Mouse (Mus musculus) megakaryocyte progenitor cell, adult 5-6 weeks (primary cell): Measurements from ENCODE around the gene Golt1a. TPM values are rescaled to one million over a fixed set of nuclear protein-coding genes. Genes with fewer than 3 reads are reported as not detected.
A peak's percentile ranks its signal among the peaks of the same experiment; 100 is the strongest.

Experiments used
- ATAC-seq: replicated peaks from 2 replicates; pipeline ENCODE4 v1.8.0; 2016; ENCODE audit warnings: mild to moderate bottlenecking, moderate TSS enrichment, inconsistent platforms; ENCODE audit not compliant: poor library complexity
- total RNA-seq, 2 experiments: library from RNA; stranded (forward) in 1 of 2; stranded (reverse) in 1 of 2; fragments of 157-497, 149-512 nt in 1 of 2; fragments of 200-1000 nt in 1 of 2; gene quantifications; 2 replicates each; pipeline versions ENCODE4 v1.2.3 to v1.2.4; 2015 to 2017

Gene Golt1a
- total RNA-seq, 2 experiments from 2014 or later: not detected

DNA sequence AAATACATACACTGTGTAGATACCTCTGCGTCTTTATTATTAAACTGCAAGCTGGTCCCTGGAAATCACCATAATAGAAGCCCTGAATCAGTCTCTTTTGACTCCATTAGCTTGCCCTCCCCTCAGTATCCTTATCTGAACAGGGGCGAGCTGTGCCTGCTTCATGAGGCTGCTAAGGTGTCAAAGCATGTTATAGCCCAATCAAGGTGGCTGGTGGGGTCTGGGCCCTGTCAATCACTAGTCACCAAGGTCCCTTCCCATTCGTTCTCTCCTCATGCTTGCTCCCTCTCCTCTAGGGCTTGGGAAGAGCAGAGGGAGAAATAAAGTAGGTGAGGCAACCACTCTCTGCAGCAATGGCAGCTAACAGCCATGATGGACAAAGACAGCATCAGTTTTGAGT lies 37.6 kb downstream of the Golt1a start:
- ATAC-seq: no peak

- ATAC-seq: peak; percentile 93
Measured at GRCm38 (mm10) chr1:133347693-133348520, 38.3 kb downstream of the Golt1a start.

- ATAC-seq: no peak
Measured at GRCm38 (mm10) chr1:133350210-133350609, 40.6 kb downstream of the Golt1a start, which contains the start of gene Ren1. TSS of gene Ren1 (plus strand) at chr1:133350510.

GRCm38 (mm10) chr1:133351762-133352161 lies 42.2 kb downstream of the Golt1a start:
- ATAC-seq: no peak

GRCm38 (mm10) chr1:133353371-133353809 lies 43.8 kb downstream of the Golt1a start:
- ATAC-seq: peak; percentile 93

- ATAC-seq: no peak
Measured at GRCm38 (mm10) chr1:133355469-133355868, 45.9 kb downstream of the Golt1a start.

GRCm38 (mm10) chr1:133355912-133356311 lies 46.3 kb downstream of the Golt1a start:
- ATAC-seq: no peak

DNA sequence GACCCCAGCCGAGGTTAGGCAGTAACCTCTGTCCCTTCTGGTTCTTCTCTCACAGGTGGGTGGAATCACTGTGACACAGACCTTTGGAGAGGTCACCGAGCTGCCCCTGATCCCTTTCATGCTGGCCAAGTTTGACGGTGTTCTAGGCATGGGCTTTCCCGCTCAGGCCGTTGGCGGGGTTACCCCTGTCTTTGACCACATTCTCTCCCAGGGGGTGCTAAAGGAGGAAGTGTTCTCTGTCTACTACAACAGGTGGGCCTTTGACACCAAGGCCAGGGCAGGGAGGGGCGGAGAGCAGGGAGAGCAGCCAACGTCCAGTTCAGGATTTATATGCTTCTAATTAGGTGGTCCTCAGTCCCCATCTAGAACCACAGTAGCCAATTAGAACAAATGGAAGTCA lies 46.7 kb downstream of the Golt1a start:
- no peak for ATAC-seq

- no peak for ATAC-seq
Measured at GRCm38 (mm10) chr1:133361006-133361405, 51.4 kb downstream of the Golt1a start.

GRCm38 (mm10) chr1:133362103-133362502 lies 52.5 kb downstream of the Golt1a start:
- no peak for ATAC-seq

GRCm38 (mm10) chr1:133363276-133364021 lies 53.8 kb downstream of the Golt1a start, which contains the start of gene Etnk2:
TSS of gene Etnk2 (plus strand) at chr1:133363572.
- peak; percentile 61 for ATAC-seq

GRCm38 (mm10) chr1:133364022-133364630 lies 54.5 kb downstream of the Golt1a start:
- no peak for ATAC-seq

GRCm38 (mm10) chr1:133364890-133365289 lies 55.3 kb downstream of the Golt1a start:
- ATAC-seq: 0 out of 2 replicates have a peak, but pooled peaks have one; percentile 16

DNA sequence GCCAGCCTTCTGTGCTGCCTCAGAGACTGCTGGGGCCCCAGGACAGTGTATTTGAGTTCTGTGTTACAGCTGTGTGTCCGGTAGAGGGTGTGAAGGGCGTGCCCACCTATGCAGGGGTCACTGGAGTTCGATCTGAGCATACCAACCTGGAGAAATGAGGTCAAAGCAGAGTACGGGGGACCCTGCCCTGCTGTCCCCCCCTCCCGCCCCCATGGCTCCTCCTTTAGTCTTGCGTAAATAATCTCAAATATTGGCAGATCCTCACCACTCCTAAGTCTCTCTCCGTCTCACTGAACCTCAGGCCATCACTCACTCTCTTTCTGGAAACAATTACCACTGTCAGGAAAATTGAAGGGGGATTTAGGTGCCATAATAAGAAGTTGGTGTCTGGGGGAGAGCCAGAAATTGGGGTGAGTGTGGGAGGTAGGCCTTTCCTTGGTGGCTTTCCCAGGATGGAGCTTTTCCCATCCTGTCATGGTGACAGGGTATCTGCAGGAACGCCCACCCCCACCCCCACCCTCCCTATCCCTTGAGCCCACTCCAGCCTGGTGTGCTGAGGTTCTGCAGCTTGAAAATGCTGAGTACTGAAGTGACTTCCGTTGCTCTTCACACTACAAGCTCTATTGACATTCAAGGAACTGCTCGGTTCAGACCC lies 57.5 kb downstream of the Golt1a start:
- no peak for ATAC-seq

GRCm38 (mm10) chr1:133367606-133368488 lies 58.2 kb downstream of the Golt1a start:
- ATAC-seq: peak; percentile 41

GRCm38 (mm10) chr1:133368644-133369043 lies 59.0 kb downstream of the Golt1a start:
- ATAC-seq: no peak

GRCm38 (mm10) chr1:133370352-133370751 lies 60.8 kb downstream of the Golt1a start:
- no peak for ATAC-seq

GRCm38 (mm10) chr1:133371431-133371830 lies 61.8 kb downstream of the Golt1a start:
- no peak for ATAC-seq

DNA sequence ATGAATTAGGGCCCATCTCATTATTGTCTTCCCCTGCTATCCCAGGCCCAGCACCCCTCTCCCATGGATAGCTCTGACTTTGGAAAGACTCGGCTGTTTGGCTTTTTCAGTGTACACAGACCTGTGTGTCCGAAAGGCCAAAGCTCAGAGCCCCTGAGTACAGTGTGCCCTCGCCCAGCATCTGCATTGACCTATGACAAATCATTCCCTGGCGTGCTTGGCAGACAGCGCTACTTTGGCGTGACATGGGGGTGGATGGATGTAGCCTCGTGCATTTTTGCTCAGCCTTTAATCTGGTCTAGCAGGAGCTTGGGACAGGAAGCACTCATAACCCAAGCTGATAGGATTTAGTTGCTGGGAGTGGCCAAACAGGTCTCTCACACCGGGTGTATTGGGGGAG lies 62.5 kb downstream of the Golt1a start:
- ATAC-seq: no peak
